Mouse (Mus musculus): Measurements from ENCODE around the gene Aars.
"Not testable (repeated sequence)": the region's sequence is repeated elsewhere in the genome, so short reads cannot be mapped to it uniquely, and the experiment has no call there.

DNA sequence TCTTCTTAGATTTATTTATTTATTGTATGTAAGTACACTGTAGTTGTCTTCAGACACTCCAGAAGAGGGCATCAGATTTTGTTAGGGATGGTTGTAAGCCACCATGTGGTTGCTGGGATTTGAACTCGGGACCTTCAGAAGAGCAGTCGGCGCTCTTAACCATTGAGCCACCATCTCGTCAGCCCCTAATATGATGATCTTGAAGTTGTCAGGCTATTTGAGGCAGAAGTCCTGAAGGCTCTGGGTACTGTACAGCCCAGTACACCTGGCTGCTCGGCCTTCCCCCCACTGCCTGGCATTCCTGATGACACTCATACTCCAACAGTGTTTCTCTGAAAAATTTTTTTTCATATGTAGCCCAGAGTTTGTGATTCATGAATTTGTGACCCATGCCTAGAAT is 51.0 kb downstream of the Aars start:
- not testable (repeated sequence) for TF ChIP-seq GATA1, TAL1 (IDR thresholded peaks at IDR 0.05; ENCODE audit: low read length)

All from erythroblast, embryonic 14.5 days (primary cell).